Mouse (Mus musculus) testis, postnatal 14 days (tissue): ENCODE data around the gene Tmem132d.
"Not testable (repeated sequence)": the region's sequence is repeated elsewhere in the genome, so short reads cannot be mapped to it uniquely, and the experiment has no call there.

Experiments used
- DNase-seq: peaks from one replicate; pipeline ENCODE4 v3.0.0; 2021; ENCODE audit warnings: low spot score

Tmem132d gene

GRCm38 (mm10) chr5:128090578-128090977, 342.3 kb downstream of the Tmem132d start:
- DNase-seq = no peak

GRCm38 (mm10) chr5:128075456-128075855, 357.4 kb downstream of the Tmem132d start:
- DNase-seq = no peak

- DNase-seq = no peak
Observed at GRCm38 (mm10) chr5:128072616-128073015, 360.3 kb downstream of the Tmem132d start.

GRCm38 (mm10) chr5:128041781-128042180, 391.1 kb downstream of the Tmem132d start:
- DNase-seq = no peak

GRCm38 (mm10) chr5:128040036-128040435, 392.8 kb downstream of the Tmem132d start:
- DNase-seq = no peak

- no peak for DNase-seq
Observed at GRCm38 (mm10) chr5:128027076-128027475, 405.8 kb downstream of the Tmem132d start.

GRCm38 (mm10) chr5:128004666-128005065, 428.2 kb downstream of the Tmem132d start:
- DNase-seq = no peak

GRCm38 (mm10) chr5:127996526-127997245, 436.2 kb downstream of the Tmem132d start:
- no peak for DNase-seq

GRCm38 (mm10) chr5:127993460-127993859, 439.4 kb downstream of the Tmem132d start:
- no peak for DNase-seq

GRCm38 (mm10) chr5:127990826-127991225, 442.1 kb downstream of the Tmem132d start:
- no peak for DNase-seq

- not testable (repeated sequence) for DNase-seq
Observed at GRCm38 (mm10) chr5:127980003-127980358, 452.9 kb downstream of the Tmem132d start.

- DNase-seq = no peak
Observed at GRCm38 (mm10) chr5:127979329-127980002, 453.4 kb downstream of the Tmem132d start.

- DNase-seq = no peak
Observed at GRCm38 (mm10) chr5:127976661-127977060, 456.2 kb downstream of the Tmem132d start.

- DNase-seq = peak; percentile 19
Observed at GRCm38 (mm10) chr5:127965700-127966099, 467.2 kb downstream of the Tmem132d start.

- DNase-seq = no peak
Observed at GRCm38 (mm10) chr5:127962656-127963055, 470.2 kb downstream of the Tmem132d start.

GRCm38 (mm10) chr5:127956511-127957097, 476.3 kb downstream of the Tmem132d start:
- DNase-seq = no peak

GRCm38 (mm10) chr5:127954231-127954790, 478.6 kb downstream of the Tmem132d start:
- DNase-seq = no peak

GRCm38 (mm10) chr5:127952800-127953199, 480.1 kb downstream of the Tmem132d start:
- no peak for DNase-seq

GRCm38 (mm10) chr5:127950574-127950973, 482.3 kb downstream of the Tmem132d start:
- DNase-seq = no peak

GRCm38 (mm10) chr5:127947275-127947674, 485.6 kb downstream of the Tmem132d start:
- DNase-seq = peak; percentile 14

GRCm38 (mm10) chr5:127942171-127942570, 490.7 kb downstream of the Tmem132d start:
- DNase-seq = not testable (repeated sequence)

- DNase-seq = no peak
Observed at GRCm38 (mm10) chr5:127937914-127938313, 495.0 kb downstream of the Tmem132d start.

GRCm38 (mm10) chr5:127929687-127930086, 503.2 kb downstream of the Tmem132d start:
- no peak for DNase-seq
